In the genomic region with DNA sequence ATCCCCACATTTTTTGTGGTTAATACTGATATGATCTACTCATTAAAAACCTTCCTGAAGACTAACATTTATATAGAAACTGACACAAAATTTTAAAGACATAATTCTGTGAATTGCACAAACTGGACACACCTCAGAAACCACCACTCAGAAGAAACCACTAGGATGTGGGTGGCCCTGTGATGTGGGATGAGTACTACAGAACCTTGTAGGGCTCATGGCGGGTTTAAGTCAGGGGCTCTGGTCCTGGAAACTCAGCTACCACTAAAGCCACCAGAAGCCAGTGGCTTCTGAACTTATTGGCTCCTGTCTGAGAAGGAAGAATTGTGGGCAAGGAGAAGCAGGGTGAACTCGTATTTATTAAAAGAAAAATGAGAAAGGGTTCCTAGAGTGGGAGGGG, we compare ENCODE assay signal across 25 mouse cellular contexts.
DNase-seq lines count a peak whose midpoint lies in the region; ATAC-seq and TF ChIP-seq lines count a peak whose summit lies in the region.
"Had no signal": no experiment of that assay in that cellular context is flagged by ENCODE, and none has a peak within 500 bp of the region (broad histone marks: within the 10 kb centered on the region; RNA-seq: fewer than 3 reads in every experiment).

No protein-coding gene starts in this region.

- 78% methylated on average over 2 of the region's 2 CpGs for WGBS in embryonic facial prominence, embryonic 14.5 days
- WGBS in embryonic facial prominence, embryonic 10.5 days, result 91% methylated on average over 2 of the region's 2 CpGs
- 88% methylated on average over 2 of the region's 2 CpGs for WGBS in heart, embryonic 13.5 days
- WGBS in lung, embryonic 14.5 days, result 80% methylated on average over 2 of the region's 2 CpGs

- no peaks in the 10 kb centered on the region for H3K9me3 ChIP-seq in embryonic facial prominence, embryonic 14.5 days (ENCODE audit: control insufficient read depth, low read length)
- H3K9me3 ChIP-seq in embryonic facial prominence, embryonic 10.5 days, result no peaks in the 10 kb centered on the region
- no peaks in the 10 kb centered on the region for H3K9me3 ChIP-seq in heart, embryonic 13.5 days
- no peaks in the 10 kb centered on the region for H3K9me3 ChIP-seq in lung, embryonic 14.5 days (ENCODE audit: low read depth, low read length)
- H3K9me3 ChIP-seq: embryonic facial prominence, embryonic 15.5 days; hindbrain, embryonic 15.5 days; limb, embryonic 12.5 days had no signal

- H3K4me1 ChIP-seq in embryonic facial prominence, embryonic 14.5 days (ENCODE audit: control insufficient read depth, insufficient read depth, low read length), result peaks cover 4% of the 10 kb centered on the region; the same call in 1 of the 2 replicates
- peaks cover 18% of the 10 kb centered on the region for H3K4me1 ChIP-seq in embryonic facial prominence, embryonic 10.5 days
- H3K4me1 ChIP-seq in heart, embryonic 13.5 days, result peaks cover 46% of the 10 kb centered on the region
- H3K4me1 ChIP-seq in lung, embryonic 14.5 days (ENCODE audit: insufficient read depth), result peaks cover 8% of the 10 kb centered on the region

- no peaks in the 10 kb centered on the region for H3K27me3 ChIP-seq in embryonic facial prominence, embryonic 14.5 days (replicated peaks; ENCODE audit: control insufficient read depth, insufficient read depth, low read length)
- H3K27me3 ChIP-seq in embryonic facial prominence, embryonic 10.5 days (replicated peaks; ENCODE audit: low read depth, poor library complexity, severe bottlenecking), result peaks cover 20% of the 10 kb centered on the region; the same call in 1 of the 2 replicates
- H3K27me3 ChIP-seq in heart, embryonic 13.5 days (replicated peaks), result no peaks in the 10 kb centered on the region
- no peaks in the 10 kb centered on the region for H3K27me3 ChIP-seq in lung, embryonic 14.5 days (ENCODE audit: insufficient read depth, low read length)
- H3K27me3 ChIP-seq: hindbrain, embryonic 15.5 days; limb, embryonic 12.5 days had no signal

- no peak for ATAC-seq in embryonic facial prominence, embryonic 14.5 days (ENCODE audit: low read depth)
- ATAC-seq in heart, embryonic 13.5 days (ENCODE audit: extremely low read depth, insufficient number of reproducible peaks, low FRiP score, low TSS enrichment), result no peak
- ATAC-seq in lung, embryonic 14.5 days (ENCODE audit: insufficient read depth), result no peak
- ATAC-seq: forebrain, embryonic 14.5 days; intestine, postnatal 0 days; liver, postnatal 0 days had no signal

- H3K4me2 ChIP-seq in embryonic facial prominence, embryonic 14.5 days (ENCODE audit: low read depth, low read length), result no peak overlapping the region
- no peak overlapping the region for H3K4me2 ChIP-seq in heart, embryonic 13.5 days
- H3K4me2 ChIP-seq in lung, embryonic 14.5 days, result no peak overlapping the region
- H3K4me2 ChIP-seq: embryonic facial prominence, embryonic 15.5 days; hindbrain, embryonic 15.5 days; limb, embryonic 12.5 days; liver, embryonic 11.5 days; midbrain, embryonic 11.5 days had no signal

- H3K36me3 ChIP-seq in embryonic facial prominence, embryonic 14.5 days (ENCODE audit: control insufficient read depth, insufficient read depth, low read length), result no peaks in the 10 kb centered on the region
- no peaks in the 10 kb centered on the region for H3K36me3 ChIP-seq in embryonic facial prominence, embryonic 10.5 days (replicated peaks)
- H3K36me3 ChIP-seq in heart, embryonic 13.5 days, result no peaks in the 10 kb centered on the region
- H3K36me3 ChIP-seq in lung, embryonic 14.5 days (ENCODE audit: insufficient read depth), result no peaks in the 10 kb centered on the region
- H3K36me3 ChIP-seq: embryonic facial prominence, embryonic 15.5 days; hindbrain, embryonic 15.5 days; limb, embryonic 12.5 days had no signal

- no peak for DNase-seq in embryonic facial prominence, embryonic 14.5 days (ENCODE audit: low spot score)
- DNase-seq in embryonic facial prominence, embryonic 10.5 days (ENCODE audit: low spot score), result no peak
- DNase-seq in heart, postnatal 4 days, result no peak
- DNase-seq in lung, embryonic 14.5 days, result no peak
- no peak for DNase-seq in lung, adult 18-20 months
- DNase-seq in natural killer cell, adult 2 months (ENCODE audit: low spot score in 2 of 2), result peak; percentile 26
- no peak for DNase-seq in ovary, postnatal 14 days (ENCODE audit: low spot score)
- DNase-seq: adrenal gland, postnatal 10 days; cerebellum, adult 18-20 months; cerebellum, postnatal 25 days; gastrocnemius, postnatal 10 days; kidney, postnatal 36 days; liver, postnatal 0 days; lung, postnatal 14 days; right cerebral cortex, postnatal 25 days; spleen, adult 18-20 months; thymus, postnatal 25 days had no signal

- H3K4me3 ChIP-seq in embryonic facial prominence, embryonic 14.5 days (ENCODE audit: low read depth, low read length), result no peak overlapping the region
- H3K4me3 ChIP-seq in embryonic facial prominence, embryonic 10.5 days, result no peak overlapping the region
- no peak overlapping the region for H3K4me3 ChIP-seq in heart, embryonic 13.5 days
- H3K4me3 ChIP-seq in lung, embryonic 14.5 days (ENCODE audit: low read depth, low read length), result no peak overlapping the region
- H3K4me3 ChIP-seq: embryonic facial prominence, embryonic 15.5 days; hindbrain, embryonic 15.5 days; limb, embryonic 12.5 days had no signal

- H3K27ac ChIP-seq in embryonic facial prominence, embryonic 14.5 days (replicated peaks; ENCODE audit: low read depth, low read length), result 0 out of 2 replicates have a peak overlapping the region, but pooled peaks have one; percentile 25
- no peak overlapping the region for H3K27ac ChIP-seq in embryonic facial prominence, embryonic 10.5 days (replicated peaks)
- peak overlapping the region; percentile 98 for H3K27ac ChIP-seq in heart, embryonic 13.5 days (replicated peaks)
- H3K27ac ChIP-seq in lung, embryonic 14.5 days (ENCODE audit: low read depth), result peak overlapping the region; percentile 40; the same call in 1 of the 2 replicates
- H3K27ac ChIP-seq: hindbrain, embryonic 15.5 days; limb, embryonic 12.5 days had no signal

- TF ChIP-seq CTCF in lung, embryonic 14.5 days (IDR thresholded peaks at IDR 0.05; ENCODE audit: low read depth), result no peak

- H3K9ac ChIP-seq in embryonic facial prominence, embryonic 14.5 days (ENCODE audit: low read depth, low read length), result no peak overlapping the region
- peak overlapping the region; percentile 62; the same call in 1 of the 2 replicates for H3K9ac ChIP-seq in heart, embryonic 13.5 days
- H3K9ac ChIP-seq in lung, embryonic 14.5 days, result no peak overlapping the region
- H3K9ac ChIP-seq: embryonic facial prominence, embryonic 15.5 days; hindbrain, embryonic 15.5 days; limb, embryonic 12.5 days; liver, postnatal 0 days had no signal

Comparison
In these comparisons a context has a peak if more than half of its experiments do, and no peak if none do; other contexts are left out.
1. DNase-seq: peak in natural killer cell, adult 2 months (2 of 2); none in embryonic facial prominence, embryonic 14.5 days (single experiment), embryonic facial prominence, embryonic 10.5 days (single experiment), heart, postnatal 4 days (single experiment), lung, embryonic 14.5 days (single experiment), lung, adult 18-20 months (0 of 2) and ovary, postnatal 14 days (single experiment).